Mouse (Mus musculus) mesoderm, embryonic 11.5 days (tissue): ENCODE data around the gene Ulbp1.
"Not testable (repeated sequence)": the region's sequence is repeated elsewhere in the genome, so short reads cannot be mapped to it uniquely, and the experiment has no call there.

ENCODE experiments used
- DNase-seq: peaks from one replicate; pipeline ENCODE4 v3.0.0-alpha.2; 2012; ENCODE audit warnings: low read depth, low spot score

The Ulbp1 gene

GRCm38 (mm10) chr10:7473197-7473889 is at the start of gene Ulbp1:
TSS of gene Ulbp1 (minus strand) at chr10:7473638.
- no peak for DNase-seq

DNA sequence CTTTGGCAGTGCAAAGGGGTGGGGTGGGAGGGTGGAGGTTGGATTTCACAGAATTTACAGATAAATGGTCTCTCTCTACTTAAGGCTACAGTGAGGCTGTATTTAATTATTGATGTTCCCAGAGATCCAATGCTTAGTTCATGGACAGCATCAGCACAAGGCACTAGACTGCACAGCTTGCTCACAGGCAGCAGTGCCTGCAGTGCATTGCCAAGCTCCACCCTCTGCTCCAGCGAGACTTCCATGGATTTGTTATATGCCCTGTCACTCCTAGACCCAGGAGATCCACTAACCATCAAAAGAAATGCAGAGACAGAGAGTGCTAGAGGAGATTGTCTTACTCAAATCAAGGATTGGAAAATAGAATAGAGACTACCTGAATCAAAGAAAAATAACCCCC is 24.7 kb upstream of the Ulbp1 start:
- DNase-seq = not testable (repeated sequence)

GRCm38 (mm10) chr10:7492384-7492783 is 18.9 kb upstream of the Ulbp1 start:
- not testable (repeated sequence) for DNase-seq

GRCm38 (mm10) chr10:7483650-7484049 is 10.2 kb upstream of the Ulbp1 start:
- no peak for DNase-seq

DNA sequence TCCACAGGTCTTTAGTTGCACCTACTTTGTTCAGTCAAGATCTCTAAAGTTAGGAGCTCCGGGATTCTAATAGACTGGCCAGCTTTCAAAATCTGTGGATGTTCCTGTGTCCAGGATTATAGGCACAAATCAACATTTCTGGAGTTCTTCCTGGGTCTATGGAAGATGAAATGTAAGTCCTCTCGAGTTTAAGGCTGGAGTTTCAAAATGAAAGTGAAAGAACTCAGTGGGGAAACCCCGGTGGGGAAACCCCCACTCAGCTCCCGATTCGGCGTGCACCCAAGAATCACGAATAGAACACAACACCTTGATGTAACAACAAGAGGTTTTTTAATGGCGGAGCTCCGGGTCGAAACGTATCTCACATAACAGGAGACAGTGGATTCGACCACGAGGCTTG is 787 bp upstream of the Ulbp1 start:
- DNase-seq = not testable (repeated sequence)

DNA sequence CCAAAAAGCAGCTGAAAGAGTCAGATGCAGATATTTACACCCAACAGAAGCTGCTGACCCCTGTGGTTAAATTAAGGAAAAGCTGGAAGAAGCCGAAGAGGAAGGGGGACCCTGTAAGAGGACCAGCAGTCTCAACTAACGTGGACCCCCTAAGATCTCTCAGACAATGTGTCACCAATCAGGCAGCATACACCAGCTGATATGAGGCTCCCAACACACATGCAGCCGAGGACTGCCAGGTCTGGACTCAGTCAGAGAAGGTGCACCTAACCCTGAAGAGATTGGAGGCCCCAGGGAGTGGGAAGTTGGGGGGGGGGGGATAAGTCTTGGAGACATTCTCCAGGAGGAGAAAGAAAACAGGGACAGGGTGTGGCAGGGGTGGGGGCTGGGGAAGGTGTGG is 1.8 kb downstream of the Ulbp1 start:
- no peak for DNase-seq

DNA sequence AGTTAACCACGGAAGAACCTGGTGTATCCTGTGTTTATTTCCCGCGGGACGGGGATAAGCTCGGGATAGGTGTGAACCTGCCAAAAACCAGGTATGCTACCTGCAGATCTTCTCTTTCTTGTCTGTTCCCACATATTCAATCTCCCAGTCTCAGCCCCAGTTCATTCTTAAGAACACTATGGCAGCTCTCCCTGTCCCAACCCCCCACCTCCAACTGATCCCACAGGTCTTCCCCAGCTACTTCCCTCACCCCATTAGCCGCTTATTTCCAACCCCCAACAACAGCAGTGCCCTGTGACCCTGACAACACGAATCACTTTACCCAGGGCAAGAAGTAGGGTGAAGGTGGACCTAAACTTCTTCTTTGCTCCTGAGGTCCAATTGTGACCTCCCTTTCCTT is 3.0 kb downstream of the Ulbp1 start:
- no peak for DNase-seq

DNA sequence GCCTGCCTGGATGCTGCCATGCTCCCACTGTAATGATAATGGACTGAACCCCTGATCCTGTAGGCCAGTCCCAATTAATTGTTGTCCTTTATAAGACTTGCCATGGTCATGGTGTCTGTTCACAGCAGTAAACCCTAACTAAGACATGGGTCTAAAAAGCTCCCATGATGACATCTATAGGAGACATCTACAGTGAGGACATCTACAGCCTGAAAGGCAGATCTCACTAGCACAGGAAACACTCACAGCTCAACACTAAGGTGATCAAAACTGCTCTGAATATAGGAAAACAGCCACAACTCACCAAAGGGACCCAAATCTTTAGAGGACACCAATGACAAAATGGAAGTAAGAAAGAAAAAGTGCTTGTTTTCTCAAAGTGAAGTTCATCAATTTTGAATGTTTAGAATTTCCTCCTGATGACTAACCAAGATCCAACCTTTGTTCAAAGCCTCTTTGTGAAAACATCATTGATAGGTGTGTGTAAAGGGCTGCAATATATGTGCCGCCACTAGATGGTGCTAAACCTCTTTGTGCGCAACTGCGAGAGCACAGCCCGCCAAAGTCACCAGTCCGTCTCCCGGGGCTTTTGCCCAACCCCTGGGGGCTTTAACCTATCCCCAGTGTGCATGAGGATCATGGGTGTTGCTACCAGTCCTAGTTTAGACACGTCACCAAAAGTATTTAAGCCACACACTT is 3.6 kb downstream of the Ulbp1 start:
- peak; percentile 26 for DNase-seq

DNA sequence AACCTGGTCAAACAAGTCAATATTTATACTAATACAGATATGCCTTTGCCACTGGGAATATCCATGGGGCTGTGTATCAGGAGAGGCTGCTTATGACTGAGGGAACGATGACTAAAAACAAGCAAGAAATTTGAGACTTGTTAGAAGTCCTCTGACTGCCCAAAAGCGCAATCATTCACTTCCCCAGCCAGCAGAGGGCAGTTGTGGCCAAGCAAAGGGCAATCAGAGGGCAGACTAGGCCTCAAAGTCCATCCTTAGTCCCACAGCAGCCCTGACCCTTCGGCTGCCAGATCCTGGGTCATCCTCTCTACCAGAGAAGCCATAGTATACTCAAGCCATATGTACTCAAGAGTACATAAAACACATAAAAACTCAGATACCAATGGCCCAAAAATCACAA is 11.4 kb downstream of the Ulbp1 start:
- DNase-seq = no peak

GRCm38 (mm10) chr10:7438928-7439327 is 34.5 kb downstream of the Ulbp1 start:
- no peak for DNase-seq

GRCm38 (mm10) chr10:7393143-7394035 is 80.0 kb downstream of the Ulbp1 start:
- peak; percentile 13 for DNase-seq

GRCm38 (mm10) chr10:7391935-7392930 is 81.2 kb downstream of the Ulbp1 start:
- DNase-seq = peak; percentile 53

GRCm38 (mm10) chr10:7391561-7391934 is 81.9 kb downstream of the Ulbp1 start:
- peak; percentile 36 for DNase-seq

DNA sequence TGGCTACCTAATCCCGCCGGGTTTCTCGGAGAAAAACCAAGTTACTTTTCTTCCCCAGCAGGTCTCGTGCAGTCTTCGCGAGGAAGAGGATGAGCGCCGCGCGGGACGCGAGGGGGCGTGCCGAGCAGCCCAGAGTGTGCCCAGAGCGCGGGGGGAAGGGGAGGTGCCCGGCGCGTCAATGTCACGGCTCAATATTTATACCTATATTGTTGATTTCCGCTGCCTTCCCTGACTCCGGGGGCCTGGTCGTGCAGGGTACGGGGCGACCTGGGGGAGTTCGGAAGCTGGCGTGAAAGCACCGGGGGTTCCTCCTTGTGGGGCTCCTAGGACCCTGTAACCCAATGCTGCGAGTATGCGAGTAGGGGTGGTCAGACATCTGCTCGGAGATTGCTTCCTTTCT is 82.3 kb downstream of the Ulbp1 start:
- DNase-seq = peak; percentile 48
